Mouse (Mus musculus): Measurements from ENCODE around the gene Chchd3.

Chchd3 gene

DNA sequence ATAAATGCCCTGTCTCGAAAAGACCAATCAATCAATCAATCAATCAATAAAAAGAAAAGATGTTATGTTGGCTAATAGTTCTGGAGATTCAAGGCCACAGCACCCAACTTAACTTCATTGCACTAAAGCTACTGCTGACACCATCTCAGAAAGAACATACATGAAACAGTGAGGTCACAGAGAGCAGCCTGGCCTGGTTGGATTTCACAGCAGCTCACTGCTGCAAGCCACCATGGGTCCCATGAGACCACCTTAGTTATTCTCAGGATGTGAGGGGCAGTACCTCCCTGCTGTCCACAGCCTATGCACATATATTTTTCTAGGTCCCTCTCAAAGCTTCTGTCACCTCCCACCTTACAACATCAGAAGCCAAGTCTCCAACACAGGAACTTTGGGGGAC lies 57.1 kb downstream of the Chchd3 start:
- no peak for DNase-seq

DNA sequence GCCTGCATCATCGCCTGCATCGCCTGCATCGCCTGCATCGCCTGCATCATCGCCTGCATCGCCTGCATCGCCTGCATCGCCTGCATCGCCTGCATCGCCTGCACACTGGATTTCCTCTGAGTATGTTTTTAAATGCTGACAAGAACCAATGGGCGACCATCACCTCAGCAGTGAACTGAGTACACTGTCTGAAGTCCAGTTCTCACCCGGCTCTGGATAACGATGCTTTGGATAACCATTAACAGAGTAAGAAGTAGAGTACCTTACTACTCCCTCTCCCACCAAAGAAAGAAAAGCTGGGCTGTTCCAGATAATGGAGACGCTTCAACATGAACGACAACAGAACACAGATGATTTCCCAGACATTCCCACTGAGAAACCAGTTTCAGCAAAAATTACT lies 58.8 kb downstream of the Chchd3 start:
- DNase-seq, result peak; percentile 55 to 80

DNA sequence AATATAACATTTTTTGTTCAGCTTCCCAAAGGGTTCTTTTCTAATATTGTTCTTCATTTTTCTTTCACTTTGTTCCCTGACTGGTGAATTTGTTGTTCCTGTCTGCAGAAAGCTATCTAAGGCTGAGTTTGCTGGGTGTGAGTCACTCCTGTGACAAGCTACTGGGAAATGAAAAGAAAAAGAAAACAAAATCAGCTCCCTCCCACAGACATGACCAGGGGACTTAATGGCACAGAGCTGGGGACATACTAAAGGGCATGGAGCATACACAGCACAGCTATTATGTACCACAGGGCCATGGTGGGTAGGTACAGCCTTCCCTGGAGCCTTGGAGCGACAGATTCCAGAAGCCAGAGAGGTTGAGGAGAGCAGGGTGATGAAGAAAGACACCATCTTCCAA lies 63.5 kb downstream of the Chchd3 start:
- no peak for DNase-seq

DNA sequence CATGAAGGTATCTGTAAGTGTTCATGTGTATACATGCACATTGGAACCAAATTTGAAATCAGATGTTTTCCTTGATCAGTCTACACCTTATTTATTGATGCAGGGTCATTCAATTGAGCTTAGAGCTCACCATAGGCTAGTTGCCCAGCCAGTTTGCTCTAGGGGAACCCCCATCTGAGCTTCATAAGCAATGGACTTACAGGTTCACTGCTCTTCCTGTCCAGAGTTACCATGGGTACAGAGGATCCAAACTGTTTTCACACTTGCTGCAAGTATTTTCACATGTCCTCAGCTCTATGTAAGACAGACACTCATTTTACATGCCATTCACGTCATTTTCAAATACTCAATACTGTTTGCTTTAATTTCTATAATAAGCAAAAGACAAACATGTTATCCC lies 66.2 kb downstream of the Chchd3 start:
- peak; percentile 19 to 49 for DNase-seq

DNA sequence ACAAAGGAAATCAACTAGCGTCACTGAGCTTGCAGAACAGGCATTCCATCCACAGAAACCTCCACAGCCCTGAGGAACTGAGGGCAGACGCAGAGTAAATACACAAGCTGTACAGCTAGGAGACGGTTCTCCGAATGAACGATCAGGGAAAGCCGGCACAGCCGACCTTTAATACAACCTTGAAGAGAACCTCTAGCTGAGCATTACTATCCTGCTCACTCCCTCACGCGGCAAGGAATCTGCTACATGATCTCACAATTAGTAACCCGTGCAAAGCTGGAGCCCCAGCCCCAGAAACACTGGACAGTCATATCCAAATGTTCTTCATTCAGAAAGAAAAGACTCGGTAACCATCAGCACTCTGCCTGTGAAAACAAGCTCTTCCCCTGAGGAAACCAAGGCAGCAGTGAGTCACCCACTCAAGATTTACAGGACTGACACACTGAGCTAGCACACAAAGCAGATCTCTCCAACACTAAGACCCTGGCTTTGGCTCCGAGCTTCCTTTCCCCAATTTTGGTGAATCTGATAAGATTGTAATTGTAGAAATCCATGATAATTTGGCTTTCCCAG lies 69.9 kb downstream of the Chchd3 start:
- DNase-seq, result peak; percentile 29 to 35

DNA sequence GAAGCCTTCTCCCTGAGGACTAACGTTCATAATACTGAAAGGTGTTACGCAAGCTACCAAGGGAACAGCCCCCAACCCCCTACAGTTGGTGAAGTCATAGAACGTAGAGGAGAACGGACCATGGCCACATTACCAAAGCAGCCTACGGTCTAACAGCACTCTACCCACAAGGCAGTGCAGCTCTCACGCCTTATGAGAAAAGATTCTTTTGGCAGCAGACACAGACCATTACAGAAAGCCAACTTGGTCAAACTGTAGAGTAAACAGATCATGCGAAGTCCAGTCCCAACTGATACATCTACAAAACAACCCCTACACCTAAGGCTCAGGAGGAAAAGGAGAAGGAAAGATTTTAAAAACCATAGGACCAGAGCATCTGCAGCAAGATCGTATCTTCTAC lies 71.5 kb downstream of the Chchd3 start:
- no peak for DNase-seq

DNA sequence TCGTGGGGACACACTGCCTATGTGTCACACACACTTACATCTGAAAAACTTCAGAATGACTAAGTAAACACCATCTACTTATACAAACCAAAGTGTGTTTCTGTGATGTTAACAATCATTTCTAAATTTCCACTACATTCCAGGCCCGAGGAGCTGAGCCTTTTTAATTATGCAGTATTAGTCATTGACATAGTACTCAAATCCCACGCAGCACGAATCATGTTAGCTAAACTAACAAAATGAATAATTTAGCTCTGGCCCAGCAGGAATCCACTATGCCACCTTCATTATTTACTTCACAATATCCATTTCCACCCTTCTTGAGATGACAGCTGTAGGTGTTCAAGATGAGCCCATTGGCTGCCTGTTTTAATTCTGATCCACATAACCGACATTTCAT lies 76.2 kb downstream of the Chchd3 start:
- no peak for DNase-seq

DNA sequence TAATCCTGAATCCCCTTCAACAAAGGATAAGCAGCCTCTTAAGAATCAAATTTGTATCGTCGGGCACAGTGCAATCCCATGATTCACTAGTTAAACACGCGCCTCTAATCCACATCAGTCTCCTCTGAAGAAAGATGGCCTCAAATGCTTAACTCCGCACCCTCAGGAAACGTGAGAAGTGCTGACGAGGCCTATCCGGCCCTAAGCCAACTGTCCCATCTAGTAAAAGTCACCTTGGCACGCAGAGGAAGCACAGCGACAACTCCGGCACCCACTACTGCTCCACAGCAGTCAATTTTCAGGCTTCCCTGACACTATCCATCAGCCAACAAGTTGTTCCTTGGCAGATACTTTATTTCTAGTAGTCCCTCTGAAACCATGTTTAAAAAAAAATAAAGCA lies 78.8 kb downstream of the Chchd3 start:
- DNase-seq, result no peak

DNA sequence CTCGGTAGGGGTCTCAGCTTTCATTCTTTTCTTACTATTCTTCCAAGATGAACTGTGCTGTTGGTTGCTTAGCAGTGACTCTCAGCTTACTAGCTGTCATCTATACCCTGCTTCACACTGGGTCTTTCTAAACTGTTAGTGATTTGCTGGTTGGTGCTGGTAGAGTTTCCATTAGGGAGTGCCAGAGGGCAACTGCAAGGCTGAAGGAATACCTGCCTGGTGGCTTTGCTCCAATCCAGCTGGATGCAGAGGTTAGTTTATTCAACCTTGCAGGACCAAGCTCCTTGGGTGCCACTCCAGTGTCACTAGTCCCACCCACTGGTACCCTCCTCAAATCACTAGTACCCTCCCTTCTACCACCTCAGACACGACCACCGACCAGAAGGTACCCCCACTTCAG lies 81.2 kb downstream of the Chchd3 start:
- peak; percentile 64 to 78 for DNase-seq

DNA sequence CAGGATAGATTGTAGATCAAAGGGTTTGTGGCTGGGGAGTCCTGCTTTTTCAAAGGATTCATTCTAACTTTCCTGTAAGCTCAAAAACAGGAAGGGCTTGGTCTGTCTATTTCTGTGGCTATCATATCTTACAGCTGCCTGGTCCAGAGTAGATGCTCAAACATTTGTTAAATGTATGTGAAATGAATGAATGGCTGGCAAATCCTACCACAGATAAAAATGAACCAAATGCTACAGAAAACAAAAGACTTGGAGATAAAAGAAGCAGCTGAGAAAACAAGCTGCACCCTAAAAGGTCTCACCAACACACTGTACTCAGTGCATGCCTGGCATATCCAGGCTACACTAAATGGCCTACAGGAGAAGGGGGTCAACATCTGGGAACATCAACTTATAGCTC lies 88.1 kb downstream of the Chchd3 start:
- no peak for DNase-seq

DNA sequence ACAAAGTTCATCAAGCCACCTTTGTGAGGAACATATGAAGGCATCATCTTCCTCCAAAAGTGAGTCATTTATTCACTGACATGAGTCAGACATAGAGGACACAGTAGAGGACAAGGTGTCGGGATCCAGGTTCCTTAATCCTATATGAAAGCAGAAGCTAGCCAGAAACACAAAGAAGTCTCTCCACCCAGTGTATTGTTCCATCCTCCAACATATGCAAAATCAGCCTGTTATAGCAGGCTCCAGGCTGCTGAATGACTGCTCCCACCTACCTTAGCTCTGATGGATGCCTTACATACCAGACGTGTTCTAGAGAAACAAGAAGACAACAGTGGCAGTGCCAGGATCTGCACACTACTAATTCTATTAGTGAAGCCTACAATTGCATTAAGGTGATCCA lies 91.1 kb downstream of the Chchd3 start:
- no peak for DNase-seq

DNA sequence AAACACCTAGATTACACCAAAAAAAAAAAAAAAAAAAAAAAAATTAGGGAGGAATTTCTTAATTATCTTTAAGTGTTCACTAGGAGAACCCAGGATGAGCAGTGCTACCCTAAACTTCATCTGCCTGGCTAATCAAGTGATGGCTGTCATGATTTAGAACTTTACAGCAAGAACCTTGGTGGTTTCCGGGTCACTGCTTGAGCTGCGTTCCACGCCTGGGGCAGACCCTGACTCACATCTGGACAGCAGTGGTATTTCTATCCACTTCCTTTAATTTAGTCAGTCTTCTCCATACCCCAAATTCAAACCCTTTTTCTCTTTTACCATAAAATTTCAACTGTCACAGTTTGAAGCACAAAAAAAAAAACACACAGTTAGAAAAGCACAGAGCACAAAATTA lies 98.0 kb downstream of the Chchd3 start:
- DNase-seq, result no peak

DNA sequence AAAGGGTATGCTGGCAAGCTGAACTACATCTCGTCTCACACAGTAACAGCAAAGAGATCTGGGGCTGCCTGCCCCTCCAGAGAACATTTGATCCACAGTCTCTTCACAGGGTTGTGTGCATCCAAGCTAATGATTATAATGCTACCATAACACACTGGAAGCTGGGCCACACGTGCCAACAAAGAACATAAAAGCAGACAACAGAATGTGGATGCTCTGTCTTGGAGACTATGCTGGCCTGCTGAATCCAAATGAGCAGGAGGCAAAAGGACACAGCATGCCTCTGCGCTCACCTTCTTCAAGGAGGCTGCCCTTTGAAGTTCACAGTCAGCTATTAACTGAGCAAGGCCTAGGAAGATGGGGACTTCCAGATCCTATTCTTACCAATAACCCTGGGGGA lies 98.6 kb downstream of the Chchd3 start:
- DNase-seq, result peak; percentile 15 to 28

DNA sequence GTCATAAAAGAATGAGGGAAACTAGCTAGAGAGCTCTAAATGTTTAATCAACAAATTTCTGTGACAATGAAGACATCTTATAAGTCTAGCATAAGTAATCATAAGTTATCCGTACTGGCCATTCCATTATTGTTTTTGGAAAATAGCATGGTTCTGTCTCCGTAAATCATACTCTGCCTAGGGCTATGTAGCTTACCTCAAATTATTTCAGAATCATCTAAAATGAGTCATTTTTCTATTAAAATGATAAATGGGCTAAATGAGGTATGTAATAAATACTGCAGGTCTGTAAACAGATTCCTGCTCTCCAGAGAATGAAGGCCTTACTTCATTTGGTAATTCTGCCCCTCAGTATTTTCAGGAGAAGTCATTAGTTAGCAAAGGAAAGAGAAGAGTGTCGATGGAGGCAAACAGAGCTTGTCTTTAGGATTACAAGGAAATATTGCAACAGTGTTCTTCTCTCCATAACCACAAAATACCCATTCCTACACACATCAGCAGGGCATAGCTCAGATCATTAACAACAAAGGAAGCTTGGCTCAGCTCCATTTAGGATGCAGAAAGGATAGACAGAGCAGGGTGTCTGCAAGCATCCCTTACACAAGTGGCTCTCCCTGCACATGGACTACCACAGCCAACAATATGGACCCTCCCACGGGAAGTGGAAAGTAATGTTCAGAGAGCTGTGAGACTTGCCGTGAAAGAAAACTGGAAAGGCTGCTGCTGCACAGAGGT lies 100.1 kb downstream of the Chchd3 start:
- DNase-seq, result no peak

DNA sequence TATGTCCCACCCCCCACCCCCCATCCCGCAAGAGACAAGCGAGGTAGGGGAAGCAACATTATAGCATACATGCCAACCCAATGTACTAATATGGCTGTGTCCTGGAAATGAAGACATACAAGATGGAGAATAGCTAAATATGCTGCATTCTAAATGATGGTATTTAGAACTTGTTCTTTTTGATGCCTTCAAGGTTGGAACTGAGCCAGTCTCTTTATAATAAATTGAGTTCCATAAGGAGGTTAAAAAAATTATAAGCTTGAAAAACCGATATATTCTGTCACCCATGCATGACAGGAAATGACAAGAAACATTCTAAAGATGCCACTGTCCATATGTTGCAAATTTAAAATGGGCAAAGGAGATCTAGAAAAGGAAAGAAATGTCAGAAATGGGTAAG lies 104.6 kb downstream of the Chchd3 start:
- no peak for DNase-seq

DNA sequence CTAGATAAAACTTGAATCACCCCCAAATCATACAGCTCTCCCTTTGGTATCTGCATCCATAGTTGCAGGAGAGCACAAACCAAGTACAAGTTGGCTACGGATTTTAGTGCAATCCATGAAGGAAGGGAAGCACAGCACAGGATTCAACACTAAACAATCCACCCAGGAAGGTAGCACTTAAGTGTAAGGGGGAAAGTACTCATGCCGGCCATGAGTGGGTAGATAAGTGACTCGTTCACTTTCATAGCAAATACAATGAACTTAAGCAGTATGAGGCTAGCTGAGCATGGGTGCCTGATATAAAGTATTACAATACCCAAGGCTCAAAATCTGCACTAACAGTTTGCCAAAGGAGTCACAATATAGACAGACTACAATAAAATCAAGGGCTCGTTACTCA lies 109.1 kb downstream of the Chchd3 start:
- no peak for DNase-seq

DNA sequence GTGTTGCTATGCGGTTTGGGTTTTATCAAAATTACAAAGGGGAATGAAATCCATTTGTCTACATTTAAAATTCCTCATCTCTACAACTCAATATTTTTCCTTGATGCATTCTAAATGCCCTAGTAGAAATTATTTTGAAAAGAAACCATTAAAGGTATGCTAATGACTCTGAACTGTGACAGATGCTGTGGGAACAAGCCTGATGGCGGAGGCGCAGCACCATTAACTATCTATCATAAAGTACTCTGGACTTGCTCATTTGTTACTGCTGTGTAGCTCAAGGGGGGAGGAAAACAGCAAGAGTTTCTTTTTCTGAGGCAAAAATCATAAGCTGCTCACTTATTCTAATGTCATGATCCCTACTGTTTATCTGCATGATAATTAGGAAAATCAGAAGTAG lies 110.4 kb downstream of the Chchd3 start:
- no peak for DNase-seq

DNA sequence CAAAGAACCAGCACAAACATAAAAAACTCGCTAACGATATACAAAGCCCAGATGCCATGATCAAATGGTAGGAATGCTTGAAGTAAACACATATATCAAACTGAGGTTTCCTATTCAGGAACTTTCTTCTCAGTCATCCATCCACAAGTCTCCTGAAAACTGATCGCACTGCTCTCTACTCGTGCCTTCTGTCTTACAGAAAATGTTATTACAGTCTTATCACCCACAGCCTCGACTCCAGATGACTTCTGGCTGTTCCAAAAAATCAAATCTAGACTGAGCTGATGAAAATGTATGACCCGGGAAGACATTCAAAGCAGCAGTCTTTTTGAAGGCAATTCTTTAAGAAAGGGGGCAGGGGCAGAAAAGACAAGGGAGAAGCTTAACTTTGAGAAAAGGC lies 112.8 kb downstream of the Chchd3 start:
- DNase-seq, result no peak

DNA sequence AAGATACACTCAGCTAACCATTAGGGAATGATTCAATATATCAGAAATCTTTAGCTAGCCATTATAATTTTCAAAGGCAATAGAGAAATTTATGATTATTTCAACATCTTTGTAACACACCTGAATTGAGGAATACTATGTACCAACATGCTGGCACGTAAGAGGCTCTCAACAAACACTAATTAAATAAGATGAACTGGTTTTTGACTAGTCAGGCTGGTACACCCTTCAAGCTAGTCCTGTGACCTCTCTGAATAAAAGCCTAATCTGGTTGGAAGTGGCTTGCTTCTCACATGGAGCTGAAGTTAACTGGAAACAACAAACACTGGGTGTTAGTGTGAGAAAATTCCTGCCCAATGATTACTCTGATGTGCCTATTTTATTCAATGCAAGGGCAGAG lies 115.1 kb downstream of the Chchd3 start:
- no peak for DNase-seq

DNA sequence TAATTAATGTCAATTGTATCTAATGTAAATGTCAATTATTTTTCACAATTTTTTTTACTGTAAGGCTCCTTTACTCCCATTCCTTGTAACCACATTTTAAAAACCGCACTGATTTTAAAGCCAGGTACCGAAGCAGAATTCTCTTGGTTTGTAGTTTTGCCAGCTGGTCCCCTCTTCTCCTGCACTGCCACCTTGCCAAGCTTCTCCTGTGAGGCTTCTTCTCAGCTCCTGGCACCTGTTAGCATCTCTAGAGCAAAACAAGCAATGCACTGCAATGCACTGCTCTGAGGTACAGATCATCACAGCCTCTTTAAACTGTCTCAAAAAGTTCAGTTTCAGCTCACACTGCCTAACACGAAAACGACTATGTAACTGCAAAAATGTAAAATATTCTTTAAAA lies 116.4 kb downstream of the Chchd3 start:
- no peak for DNase-seq

DNA sequence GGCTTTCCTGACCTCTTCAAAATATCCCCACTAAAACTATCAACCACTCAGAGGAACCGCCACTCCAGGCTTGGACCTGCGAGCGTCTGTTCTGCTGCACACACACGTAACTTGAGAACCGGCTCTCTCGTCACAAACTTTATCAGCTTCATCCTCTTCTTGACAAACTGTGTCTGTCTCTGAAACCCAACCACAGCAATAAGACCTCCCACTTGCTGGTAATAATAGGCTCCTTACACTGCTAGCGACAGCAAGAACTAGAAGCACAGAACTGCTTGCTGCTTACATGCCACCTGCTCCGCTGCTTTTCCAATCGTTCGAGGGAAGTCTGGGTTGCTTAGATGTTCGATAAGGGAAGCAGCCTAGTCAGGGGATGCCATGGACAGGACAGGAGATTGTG lies 119.8 kb downstream of the Chchd3 start:
- no peak for DNase-seq

DNA sequence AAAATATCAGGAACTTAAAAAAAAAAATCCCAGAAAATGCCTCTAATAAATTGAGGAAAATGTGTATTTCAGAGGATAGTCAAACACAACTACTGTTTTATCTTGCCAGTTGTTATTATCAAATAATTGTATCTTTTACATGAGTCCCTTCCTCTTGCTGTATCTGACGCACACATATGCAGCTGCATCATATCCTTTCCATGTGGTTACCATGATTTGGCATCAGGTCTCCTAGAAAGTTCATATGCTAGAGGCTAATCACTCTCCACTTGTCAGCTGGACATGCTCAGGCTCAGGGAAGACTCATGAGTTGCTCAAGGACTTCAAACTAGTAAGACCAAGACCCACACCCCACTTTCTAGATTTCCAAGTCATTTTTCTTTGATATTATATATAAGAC lies 122.4 kb downstream of the Chchd3 start:
- DNase-seq, result no peak

DNA sequence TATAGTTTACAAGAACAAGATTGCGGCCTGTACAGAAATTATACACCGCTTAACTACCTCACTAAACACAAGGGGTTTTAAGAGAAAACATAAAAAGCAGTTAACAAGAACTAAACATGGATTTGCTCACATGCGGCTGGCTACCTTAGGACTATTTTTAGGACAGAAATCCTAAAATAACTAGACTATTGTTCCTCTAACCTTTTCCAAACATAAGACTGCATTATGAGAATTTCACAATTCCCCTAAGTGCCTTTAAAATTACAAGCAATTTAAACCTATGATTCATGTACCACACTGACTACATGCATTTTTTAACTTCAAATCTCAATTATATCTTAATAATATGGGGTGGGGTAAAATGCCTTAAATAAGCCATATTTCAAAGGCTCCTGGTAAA lies 123.3 kb downstream of the Chchd3 start:
- no peak for DNase-seq

DNA sequence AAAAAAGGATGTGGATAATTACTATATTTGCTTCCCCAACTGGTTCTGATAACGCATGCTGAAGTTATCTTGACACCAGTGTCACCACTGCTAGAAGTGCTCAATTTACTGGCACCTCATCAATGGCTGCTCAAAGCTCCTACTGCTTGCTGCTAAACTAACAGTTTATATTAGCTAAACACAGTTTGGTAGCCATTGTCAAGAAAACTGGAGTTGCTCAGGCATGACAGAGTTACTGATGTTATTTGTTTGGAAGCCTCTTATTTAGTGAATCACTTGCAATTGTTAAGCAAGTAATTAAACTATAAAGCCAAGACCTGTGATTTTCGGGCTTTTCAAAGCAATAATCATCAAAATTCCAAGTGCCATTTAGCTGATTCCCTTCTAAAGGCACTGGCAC lies 123.7 kb downstream of the Chchd3 start:
- no peak for DNase-seq

DNA sequence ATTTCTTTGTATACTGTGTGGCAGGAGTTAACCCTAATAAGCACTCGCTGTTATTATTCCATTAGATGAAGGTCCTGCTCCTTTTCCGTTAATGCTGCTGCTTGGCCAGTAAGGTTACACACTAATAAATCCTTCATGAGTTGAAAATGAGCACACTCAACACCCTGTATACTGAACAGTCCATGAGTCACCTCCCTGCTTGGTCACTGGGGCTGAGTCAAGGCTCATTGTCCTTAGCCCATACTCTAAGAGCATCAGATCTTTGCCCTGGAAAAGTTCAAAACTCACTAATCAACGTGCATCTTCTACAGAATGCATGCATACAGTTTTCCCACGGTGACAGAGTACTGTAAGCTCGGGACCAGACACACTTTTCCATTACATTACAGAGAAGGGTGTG lies 124.5 kb downstream of the Chchd3 start:
- no peak for DNase-seq
